Mouse (Mus musculus) liver, embryonic 15.5 days (tissue): Measurements from ENCODE around the gene Zfp90. TPM values are rescaled to one million over a fixed set of nuclear protein-coding genes. Genes with fewer than 3 reads are reported as not detected.
A peak's percentile ranks its signal among the peaks of the same experiment; 100 is the strongest.
"Not testable (repeated sequence)": the region's sequence is repeated elsewhere in the genome, so short reads cannot be mapped to it uniquely, and the experiment has no call there.

Source experiments
- ATAC-seq: fragments of 200-750 bp; cut with Nextera tagmentation; 2 replicates; pipeline ENCODE4 v1.8.0; 2017; ENCODE audit warnings: moderate number of reproducible peaks, mild to moderate bottlenecking, moderate library complexity; ENCODE audit not compliant: insufficient read depth
- H3K27ac ChIP-seq: fragments of 300-500 bp; sonication (generic); replicated peaks from 2 replicates; pipeline ENCODE4 v1.5.1; 2015; ENCODE audit warnings: mild to moderate bottlenecking, inconsistent platforms
- H3K27me3 ChIP-seq: fragments of 300-500 bp; sonication (generic); 2 replicates; pipeline ENCODE4 v1.6.1; 2015; ENCODE audit warnings: mild to moderate bottlenecking, inconsistent platforms
- H3K36me3 ChIP-seq: fragments of 300-500 bp; sonication (generic); replicated peaks from 2 replicates; pipeline ENCODE4 v1.6.1; 2015; ENCODE audit warnings: moderate library complexity, mild to moderate bottlenecking, inconsistent platforms
- H3K4me1 ChIP-seq: fragments of 300-500 bp; sonication (generic); replicated peaks from 2 replicates; pipeline ENCODE4 v1.6.1; 2015; ENCODE audit warnings: inconsistent platforms
- H3K4me2 ChIP-seq: fragments of 300-500 bp; sonication (generic); 2 replicates; pipeline ENCODE4 v1.6.1; 2015; ENCODE audit warnings: moderate library complexity, mild to moderate bottlenecking, inconsistent platforms
- H3K4me3 ChIP-seq: fragments of 300-500 bp; sonication (generic); replicated peaks from 2 replicates; pipeline ENCODE4 v1.5.1; 2015; ENCODE audit warnings: mild to moderate bottlenecking, inconsistent platforms
- H3K9ac ChIP-seq: fragments of 300-500 bp; sonication (generic); 2 replicates; pipeline ENCODE4 v1.6.1; 2015; ENCODE audit warnings: moderate library complexity, mild to moderate bottlenecking, inconsistent platforms
- H3K9me3 ChIP-seq: fragments of 300-500 bp; sonication (generic); replicated peaks from 2 replicates; pipeline ENCODE4 v1.6.1; 2016; ENCODE audit warnings: inconsistent platforms
- WGBS: fragments of 180-500 bp; shearing (Covaris S2); methylation state at CpG from one replicate; pipeline ENCODE4 v1.1.7; 2015; ENCODE audit warnings: mixed read lengths; ENCODE audit not compliant: insufficient replicate concordance; 5-methylcytosine and 5-hydroxymethylcytosine counted together
- polyA plus RNA-seq: library from polyadenylated mRNA; unstranded; fragments of >200 nt; fragmentation: Nextera tagmentation; extraction: Ambion mirVana; gene quantifications from 2 replicates; pipeline ENCODE4 v1.2.1, GENCODE M21; 2015

Gene Zfp90
- polyA plus RNA-seq, 1 experiment from 2014 or later = 2.4 TPM

DNA sequence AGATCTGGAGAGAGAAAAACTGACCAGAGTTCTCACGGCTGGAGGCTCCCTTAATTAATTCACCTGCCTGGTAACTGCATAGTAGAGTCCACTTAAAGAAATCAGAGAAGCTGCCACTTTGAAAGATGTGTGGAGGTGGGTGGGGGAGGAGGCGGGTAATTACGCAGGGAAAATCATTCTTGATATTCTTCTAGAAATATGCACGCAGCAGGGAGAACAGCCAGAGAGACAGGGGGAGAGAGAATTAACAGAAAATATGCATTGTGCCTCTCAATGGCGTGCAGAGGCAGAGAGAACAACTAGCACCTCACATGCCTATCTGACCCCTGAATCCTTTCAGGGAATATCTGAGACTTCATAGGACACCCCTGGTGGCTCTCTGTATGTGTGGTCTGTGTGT lies 14.9 kb upstream of the Zfp90 start:
- no peaks in the 10 kb centered on the region for H3K36me3 ChIP-seq
- no peak overlapping the region for H3K27ac ChIP-seq
- no peak overlapping the region for H3K9ac ChIP-seq
- no peak overlapping the region for H3K4me3 ChIP-seq
- H3K9me3 ChIP-seq = no peaks in the 10 kb centered on the region
- no peak for ATAC-seq
- WGBS = 55% methylated on average over 5 of the region's 5 CpGs
- peaks cover 7% of the 10 kb centered on the region; the same call in 1 of the 2 replicates for H3K27me3 ChIP-seq
- H3K4me2 ChIP-seq = no peak overlapping the region
- H3K4me1 ChIP-seq = 0 out of 2 replicates have a peak, but pooled peaks cover 14% of the 10 kb centered on the region

GRCm38 (mm10) chr8:106403246-106403933 lies 11.7 kb upstream of the Zfp90 start:
- Histone ChIP-seq H3K9me3 (no peaks in the 10 kb centered on the region), H3K27ac (no peak overlapping the region), H3K27me3 (peaks cover 7% of the 10 kb centered on the region; the same call in 1 of the 2 replicates), H3K9ac (no peak overlapping the region), H3K36me3 (no peaks in the 10 kb centered on the region), H3K4me1 (0 out of 2 replicates have a peak, but pooled peaks cover 14% of the 10 kb centered on the region), H3K4me2 (no peak overlapping the region), H3K4me3 (no peak overlapping the region)
- WGBS = 17% methylated on average over 12 of the region's 12 CpGs
- no peak for ATAC-seq

GRCm38 (mm10) chr8:106404825-106405224 lies 10.3 kb upstream of the Zfp90 start:
- H3K36me3 ChIP-seq = no peaks in the 10 kb centered on the region
- no peak overlapping the region for H3K27ac ChIP-seq
- H3K9me3 ChIP-seq = no peaks in the 10 kb centered on the region
- no peak overlapping the region for H3K4me2 ChIP-seq
- no peak for ATAC-seq
- H3K9ac ChIP-seq = no peak overlapping the region
- H3K4me3 ChIP-seq = no peak overlapping the region
- peaks cover 17% of the 10 kb centered on the region; the same call in 1 of the 2 replicates for H3K4me1 ChIP-seq
- H3K27me3 ChIP-seq = peaks cover 7% of the 10 kb centered on the region; the same call in 1 of the 2 replicates
- WGBS = 41% methylated on average over 3 of the region's 3 CpGs

GRCm38 (mm10) chr8:106405810-106406209 lies 9.3 kb upstream of the Zfp90 start:
- H3K9me3 ChIP-seq = no peaks in the 10 kb centered on the region
- H3K4me2 ChIP-seq = no peak overlapping the region
- no peak overlapping the region for H3K4me3 ChIP-seq
- no peaks in the 10 kb centered on the region for H3K36me3 ChIP-seq
- H3K9ac ChIP-seq = no peak overlapping the region
- no peak overlapping the region for H3K27ac ChIP-seq
- WGBS = 71% methylated on average over 16 of the region's 16 CpGs
- no peak for ATAC-seq
- peaks cover 19% of the 10 kb centered on the region; the same call in 1 of the 2 replicates for H3K4me1 ChIP-seq
- peaks cover 7% of the 10 kb centered on the region; the same call in 1 of the 2 replicates for H3K27me3 ChIP-seq

DNA sequence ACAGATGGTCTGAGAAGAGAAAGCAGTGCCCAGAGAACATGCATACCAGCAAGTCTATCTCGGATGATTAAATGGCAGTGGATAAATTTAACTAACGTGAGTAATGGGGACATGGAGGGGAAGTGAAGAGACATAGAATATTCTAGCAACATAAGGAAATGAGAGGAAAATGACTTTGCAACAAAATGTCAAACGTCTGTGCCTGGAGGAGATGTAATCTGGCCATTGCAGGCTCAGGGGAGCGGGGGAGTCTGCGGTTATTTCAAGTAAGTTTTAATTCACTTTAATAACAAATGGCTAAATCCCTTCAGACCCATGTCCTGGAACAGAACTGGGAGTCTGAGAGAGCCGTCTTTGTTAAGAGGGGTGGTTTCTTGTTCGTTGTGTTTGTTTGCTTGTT lies 5.1 kb upstream of the Zfp90 start:
- Histone ChIP-seq H3K27me3 (no peaks in the 10 kb centered on the region), H3K4me3 (no peak overlapping the region), H3K36me3 (no peaks in the 10 kb centered on the region), H3K9me3 (no peaks in the 10 kb centered on the region), H3K27ac (no peak overlapping the region), H3K4me2 (no peak overlapping the region), H3K9ac (no peak overlapping the region), H3K4me1 (peaks cover 21% of the 10 kb centered on the region)
- WGBS = 34% methylated on average over 7 of the region's 7 CpGs
- no peak for ATAC-seq

- H3K4me1 ChIP-seq = peaks cover 22% of the 10 kb centered on the region
- H3K36me3 ChIP-seq = no peaks in the 10 kb centered on the region
- WGBS = 64% methylated on average over 7 of the region's 7 CpGs
- no peaks in the 10 kb centered on the region for H3K9me3 ChIP-seq
- H3K27me3 ChIP-seq = no peaks in the 10 kb centered on the region
- H3K27ac ChIP-seq = no peak overlapping the region
- no peak overlapping the region for H3K4me3 ChIP-seq
- no peak overlapping the region for H3K4me2 ChIP-seq
- no peak overlapping the region for H3K9ac ChIP-seq
- ATAC-seq = no peak
Observed at GRCm38 (mm10) chr8:106410564-106410963, 4.6 kb upstream of the Zfp90 start.

DNA sequence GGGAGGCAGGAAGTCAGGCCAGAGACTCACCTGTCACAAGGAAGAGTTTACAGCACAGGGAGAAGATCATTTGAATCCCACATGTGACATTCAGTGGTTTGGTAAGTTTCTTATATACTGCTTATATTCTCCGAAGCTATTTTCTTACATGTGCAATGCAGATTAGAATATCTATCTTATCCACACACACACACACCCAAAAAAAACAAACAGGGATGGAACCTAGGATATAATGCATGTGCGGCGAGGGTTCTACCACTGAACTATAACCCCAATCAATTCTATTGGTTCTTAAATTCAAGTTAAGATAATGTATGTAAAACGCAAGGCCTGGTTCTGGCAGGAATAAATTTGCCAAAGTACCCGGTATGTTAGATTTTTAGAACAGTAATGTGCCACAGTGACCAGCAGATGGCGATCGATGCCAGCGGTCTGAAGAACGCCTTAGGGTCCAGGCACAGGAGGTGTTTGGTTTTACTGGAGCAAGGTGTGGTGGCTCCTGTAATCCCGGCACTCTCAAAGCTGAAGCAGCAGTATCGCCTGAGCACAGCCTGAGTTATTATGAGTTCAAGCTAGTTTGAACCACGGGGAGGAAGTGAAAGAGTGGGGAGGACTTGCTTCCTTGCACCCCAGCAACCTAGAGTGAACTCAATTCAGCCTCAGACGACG lies 3.2 kb upstream of the Zfp90 start:
- Histone ChIP-seq H3K4me3 (no peak overlapping the region), H3K4me2 (peak overlapping the region; percentile 21), H3K36me3 (no peaks in the 10 kb centered on the region), H3K27ac (no peak overlapping the region), H3K9ac (no peak overlapping the region), H3K9me3 (no peaks in the 10 kb centered on the region), H3K4me1 (peaks cover 30% of the 10 kb centered on the region), H3K27me3 (no peaks in the 10 kb centered on the region)
- 14% methylated on average over 14 of the region's 14 CpGs for WGBS
- ATAC-seq = no peak

- H3K27me3 ChIP-seq = no peaks in the 10 kb centered on the region
- 80% methylated on average over 5 of the region's 5 CpGs for WGBS
- no peak overlapping the region for H3K27ac ChIP-seq
- peaks cover 37% of the 10 kb centered on the region for H3K36me3 ChIP-seq
- no peaks in the 10 kb centered on the region for H3K9me3 ChIP-seq
- no peak for ATAC-seq
- peaks cover 13% of the 10 kb centered on the region for H3K4me1 ChIP-seq
- no peak overlapping the region for H3K4me2 ChIP-seq
- H3K4me3 ChIP-seq = no peak overlapping the region
- no peak overlapping the region for H3K9ac ChIP-seq
Observed at GRCm38 (mm10) chr8:106417692-106418091, 2.6 kb downstream of the Zfp90 start.

DNA sequence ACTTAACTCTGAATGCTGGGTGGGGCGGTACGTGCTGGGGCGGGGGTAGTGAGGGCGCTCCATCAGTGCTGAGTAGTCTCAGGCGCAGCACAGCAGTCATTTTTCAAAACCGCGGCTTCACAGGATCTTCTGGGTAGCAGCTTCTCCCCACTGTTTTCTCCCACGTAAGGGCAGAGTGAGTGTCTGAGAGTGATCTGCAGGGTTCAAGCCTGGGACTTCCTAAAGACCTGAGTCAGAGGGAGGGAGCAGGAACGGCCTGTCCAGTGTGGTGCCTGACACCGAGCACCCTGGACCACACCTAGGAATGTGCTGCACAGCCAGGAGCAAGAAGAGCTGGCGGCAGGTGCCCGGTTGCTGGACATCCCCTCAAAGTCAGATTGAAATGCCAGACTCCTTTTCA lies 16.0 kb downstream of the Zfp90 start:
- H3K27ac ChIP-seq = no peak overlapping the region
- 29% methylated on average over 12 of the region's 12 CpGs for WGBS
- no peaks in the 10 kb centered on the region for H3K4me1 ChIP-seq
- no peak overlapping the region for H3K4me3 ChIP-seq
- H3K9me3 ChIP-seq = peaks cover under 1% of the 10 kb centered on the region; the same call in 1 of the 2 replicates
- ATAC-seq = no peak
- H3K27me3 ChIP-seq = peaks cover 31% of the 10 kb centered on the region
- H3K4me2 ChIP-seq = no peak overlapping the region
- no peaks in the 10 kb centered on the region for H3K36me3 ChIP-seq
- H3K9ac ChIP-seq = no peak overlapping the region

- WGBS = 45% methylated on average over 10 of the region's 10 CpGs
- ATAC-seq = not testable (repeated sequence)
- peaks cover 31% of the 10 kb centered on the region for H3K27me3 ChIP-seq
Observed at GRCm38 (mm10) chr8:106431952-106432351, 16.8 kb downstream of the Zfp90 start.

GRCm38 (mm10) chr8:106432954-106433570 lies 17.9 kb downstream of the Zfp90 start:
- no peak overlapping the region for H3K4me3 ChIP-seq
- 0 out of 2 replicates have a peak overlapping the region, but pooled peaks have one; percentile 18 for H3K4me2 ChIP-seq
- 10% methylated on average over 20 of the region's 20 CpGs for WGBS
- H3K36me3 ChIP-seq = no peaks in the 10 kb centered on the region
- no peaks in the 10 kb centered on the region for H3K9me3 ChIP-seq
- no peak overlapping the region for H3K27ac ChIP-seq
- no peak for ATAC-seq
- H3K27me3 ChIP-seq = peaks cover 31% of the 10 kb centered on the region
- no peak overlapping the region for H3K9ac ChIP-seq
- no peaks in the 10 kb centered on the region for H3K4me1 ChIP-seq

More at GRCm38 (mm10) chr8:106431952-106432351, 16.8 kb downstream of the Zfp90 start:
- not testable (repeated sequence) for H3K4me1 ChIP-seq, H3K9ac ChIP-seq, H3K4me3 ChIP-seq, H3K27ac ChIP-seq, H3K9me3 ChIP-seq, H3K36me3 ChIP-seq, H3K4me2 ChIP-seq
